Mouse (Mus musculus) CH12.LX (cell line): ENCODE measurements around the gene Epb41l1.

Source experiments
- CHD2 ChIP-seq: IDR thresholded peaks from 2 replicates; pipeline ENCODE4 v1.6.1; 2011; ENCODE audit warnings: low read length, improper control_type of control experiment
- CTCF ChIP-seq, 2 experiments: IDR thresholded peaks in 1 of 2; conservative IDR thresholded peaks in 1 of 2; 2 replicates each; pipeline ENCODE4 v1.5.1; 2011 to 2012; ENCODE audit warnings: low read depth in 2 of 2, low read length in 2 of 2, improper control_type of control experiment in 1 of 2, inconsistent platforms in 1 of 2, mild to moderate bottlenecking in 1 of 2, moderate library complexity in 1 of 2
- E2F4 ChIP-seq: IDR thresholded peaks from 2 replicates; pipeline ENCODE4 v1.6.1; 2011; ENCODE audit warnings: low read depth, low read length, improper control_type of control experiment; ENCODE audit not compliant: insufficient replicate concordance
- EP300 ChIP-seq: IDR thresholded peaks from 2 replicates; pipeline ENCODE4 v1.6.1; 2011; ENCODE audit warnings: low read length, improper control_type of control experiment
- HCFC1 ChIP-seq: IDR thresholded peaks from 2 replicates; pipeline ENCODE4 v1.6.1; 2012; ENCODE audit warnings: low read depth, mild to moderate bottlenecking, inconsistent platforms, low read length, improper control_type of control experiment
- NELFE ChIP-seq: IDR thresholded peaks from 2 replicates; pipeline ENCODE4 v1.6.1; 2011; ENCODE audit warnings: low read depth, low read length, improper control_type of control experiment
- POLR2A ChIP-seq: IDR thresholded peaks from 2 replicates; pipeline ENCODE4 v1.6.1; 2011; ENCODE audit warnings: low read depth, mild to moderate bottlenecking, improper control_type of control experiment, low read length
- SIN3A ChIP-seq: IDR thresholded peaks from 2 replicates; pipeline ENCODE4 v1.6.1; 2012; ENCODE audit warnings: low read length, improper control_type of control experiment, inconsistent platforms
- ZMIZ1 ChIP-seq: IDR thresholded peaks from 2 replicates; pipeline ENCODE4 v1.6.1; 2012; ENCODE audit warnings: low read depth, mild to moderate bottlenecking, inconsistent platforms, low read length, improper control_type of control experiment

DNA sequence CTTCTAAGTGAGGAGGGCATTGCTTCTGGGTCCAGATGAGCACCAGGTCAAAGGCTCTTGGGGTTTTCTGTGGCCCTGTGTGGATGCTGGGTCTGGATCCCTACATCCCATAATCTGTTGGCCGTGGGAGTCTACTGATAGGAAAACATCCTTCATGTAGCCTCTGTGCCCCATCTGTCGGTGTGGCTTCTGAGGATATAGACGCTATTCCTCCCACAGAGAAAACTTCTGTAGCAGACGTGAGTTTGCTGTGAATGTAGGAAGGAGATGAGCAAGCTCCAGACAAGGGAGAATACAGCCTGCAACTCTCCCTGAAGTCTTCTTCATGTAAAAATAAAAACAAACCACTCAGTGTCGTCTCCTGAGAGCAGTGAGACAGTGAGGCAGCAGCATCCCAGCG is 97.6 kb downstream of the Epb41l1 start:
- TF ChIP-seq CHD2 (no peak), EP300 (no peak), CTCF (conservative IDR thresholded peaks at IDR 0.05 in 1 of 2, IDR thresholded peaks at IDR 0.05 in 1 of 2; ENCODE audit: low read depth in 2 of 2, low read length in 2 of 2) (no peak), NELFE (no peak), E2F4 (no peak), POLR2A (no peak), HCFC1 (no peak), SIN3A (no peak), ZMIZ1 (no peak)
